In genomic region chr5:140739813-140740212, GRCm38 (mm10) we compare ENCODE assay signal across 16 mouse cellular contexts. TPM values are rescaled to one million over a fixed set of nuclear protein-coding genes. Genes with fewer than 3 reads are reported as not detected.
A peak's percentile ranks its signal among the peaks of the same experiment; 100 is the strongest.
DNase-seq lines count a peak whose midpoint lies in the region; ATAC-seq and TF ChIP-seq lines count a peak whose summit lies in the region.
"Had no signal": no experiment of that assay in that cellular context is flagged by ENCODE, and none has a peak within 500 bp of the region (broad histone marks: within the 10 kb centered on the region; RNA-seq: fewer than 3 reads in every experiment).

No protein-coding gene starts in this region.

- no peak overlapping the region for H3K4me2 ChIP-seq in intestine, postnatal 0 days (replicated peaks; ENCODE audit: low read depth)
- H3K4me2 ChIP-seq: forebrain, embryonic 15.5 days; lung, embryonic 15.5 days; midbrain, embryonic 15.5 days; neural tube, embryonic 15.5 days had no signal

- H3K27me3 ChIP-seq in intestine, postnatal 0 days (replicated peaks; ENCODE audit: control insufficient read depth, insufficient read depth, low read length): peaks cover 13% of the 10 kb centered on the region

- no peak for DNase-seq in frontal cortex, postnatal 25 days (ENCODE audit: low spot score in 2 of 2)
- peak; percentile 53 for DNase-seq in left cerebral cortex, adult 11 months (ENCODE audit: low spot score)
- DNase-seq in left cerebral cortex, postnatal 4 days: no peak
- DNase-seq in monocyte, adult 2 months (ENCODE audit: low read depth in 1 of 2, low spot score in 2 of 2): peak; percentile 30 to 63
- no peak for DNase-seq in spleen, adult 12 weeks (ENCODE audit: low spot score)
- DNase-seq: adrenal gland, postnatal 10 days; cerebellum, postnatal 36 days; thymus, postnatal 14 days had no signal

- H3K4me1 ChIP-seq in intestine, postnatal 0 days (replicated peaks; ENCODE audit: control insufficient read depth, insufficient read depth, low read length): no peaks in the 10 kb centered on the region

- H3K4me3 ChIP-seq in intestine, postnatal 0 days (ENCODE audit: low read depth, low read length): no peak overlapping the region
- H3K4me3 ChIP-seq: forebrain, embryonic 15.5 days; lung, embryonic 15.5 days; midbrain, embryonic 15.5 days; neural tube, embryonic 15.5 days had no signal

- peak; percentile 76 for ATAC-seq in frontal cortex, adult (ENCODE audit: low TSS enrichment)
- peak; percentile 20; the same call in 1 of the 2 replicates for ATAC-seq in common myeloid progenitor, adult 5-6 weeks (replicated peaks; ENCODE audit: low read depth, poor library complexity, severe bottlenecking)
- no peak for ATAC-seq in intestine, postnatal 0 days
- ATAC-seq: forebrain, embryonic 15.5 days; hindbrain, embryonic 16.5 days; midbrain, embryonic 15.5 days had no signal

- intact Hi-C loops in left cerebral cortex, postnatal 4 days (cut with DNase I): no loop called here

- no peaks in the 10 kb centered on the region for H3K9me3 ChIP-seq in intestine, postnatal 0 days (ENCODE audit: control insufficient read depth)
- H3K9me3 ChIP-seq: forebrain, embryonic 15.5 days; lung, embryonic 15.5 days; midbrain, embryonic 15.5 days; neural tube, embryonic 15.5 days had no signal

- H3K27ac ChIP-seq in intestine, postnatal 0 days (ENCODE audit: low read depth, low read length): no peak overlapping the region
- H3K27ac ChIP-seq: forebrain, embryonic 15.5 days; lung, embryonic 15.5 days; midbrain, embryonic 15.5 days; neural tube, embryonic 15.5 days had no signal

- no peaks in the 10 kb centered on the region for H3K36me3 ChIP-seq in intestine, postnatal 0 days (ENCODE audit: control insufficient read depth, insufficient read depth)
- H3K36me3 ChIP-seq: forebrain, embryonic 15.5 days; lung, embryonic 15.5 days; midbrain, embryonic 15.5 days; neural tube, embryonic 15.5 days had no signal

- H3K9ac ChIP-seq in intestine, postnatal 0 days (ENCODE audit: low read depth, low read length): no peak overlapping the region
- H3K9ac ChIP-seq: forebrain, embryonic 15.5 days; lung, embryonic 15.5 days; midbrain, embryonic 15.5 days; neural tube, embryonic 15.5 days had no signal

- 74% methylated on average over 12 of the region's 12 CpGs for WGBS in intestine, postnatal 0 days

- no peak for TF ChIP-seq CTCF in intestine, postnatal 0 days (IDR thresholded peaks at IDR 0.05; ENCODE audit: low read depth)

RNA-seq across cellular contexts. Expression of gene Amz1, which starts 15.9 kb away (rescaled TPM):
- 10 to 100 TPM; 19.3 to 26.0 TPM for total RNA-seq in left cerebral cortex, postnatal 4 days (2021)
- 0.10 and 2.4 TPM in 2 replicates for total RNA-seq in common myeloid progenitor, adult 5-6 weeks (2017)
- polyA plus RNA-seq in intestine, postnatal 0 days (2015; fragmentation: Nextera tagmentation; extraction: Ambion mirVana): 1.2 and 1.3 TPM in 2 replicates

RNA-seq across cellular contexts. Expression of gene Brat1, which starts 35.0 kb away (rescaled TPM):
- 10 to 100 TPM; 28.8 to 29.4 TPM for total RNA-seq in left cerebral cortex, postnatal 4 days (2021)
- 13.1 and 13.6 TPM in 2 replicates for total RNA-seq in common myeloid progenitor, adult 5-6 weeks (2017)
- polyA plus RNA-seq in intestine, postnatal 0 days (2015; fragmentation: Nextera tagmentation; extraction: Ambion mirVana): 7.5 and 8.0 TPM in 2 replicates

RNA-seq across cellular contexts. Expression of gene Iqce, which starts 37.6 kb away (rescaled TPM):
- total RNA-seq in left cerebral cortex, postnatal 4 days (2021): 10 to 100 TPM; 70.1 to 75.6 TPM
- 7.9 and 9.8 TPM in 2 replicates for total RNA-seq in common myeloid progenitor, adult 5-6 weeks (2017)
- polyA plus RNA-seq in intestine, postnatal 0 days (2015; fragmentation: Nextera tagmentation; extraction: Ambion mirVana): 5.7 and 7.0 TPM in 2 replicates

Comparison
In these comparisons a context has a peak if more than half of its experiments do, and no peak if none do; other contexts are left out.
1. DNase-seq: peak in left cerebral cortex, adult 11 months (single experiment) and monocyte, adult 2 months (2 of 2); none in frontal cortex, postnatal 25 days (0 of 2), left cerebral cortex, postnatal 4 days (single experiment) and spleen, adult 12 weeks (single experiment).